Mouse (Mus musculus) liver, embryonic 16.5 days (tissue): ENCODE results near the gene Evc. TPM values are rescaled to one million over a fixed set of nuclear protein-coding genes. Genes with fewer than 3 reads are reported as not detected.

Source experiments
- ATAC-seq: fragments of 200-750 bp; cut with Nextera tagmentation; 2 replicates; pipeline ENCODE4 v1.8.0; 2017; ENCODE audit warnings: low read depth, mild to moderate bottlenecking, moderate number of reproducible peaks, moderate library complexity
- H3K27ac ChIP-seq: fragments of 300-500 bp; sonication (generic); 2 replicates; pipeline ENCODE4 v1.5.1; 2014; ENCODE audit warnings: mild to moderate bottlenecking, low read length
- H3K27me3 ChIP-seq: fragments of 300-500 bp; sonication (generic); 2 replicates; pipeline ENCODE4 v1.6.1; 2014; ENCODE audit warnings: low read depth, low read length, mixed read lengths; ENCODE audit not compliant: control insufficient read depth, insufficient read depth
- H3K36me3 ChIP-seq: fragments of 300-500 bp; sonication (generic); 2 replicates; pipeline ENCODE4 v1.6.1; 2014; ENCODE audit warnings: mild to moderate bottlenecking; ENCODE audit not compliant: control insufficient read depth, insufficient read depth
- H3K4me1 ChIP-seq: fragments of 300-500 bp; sonication (generic); 2 replicates; pipeline ENCODE4 v1.6.1; 2014; ENCODE audit warnings: low read depth, low read length, mixed read lengths; ENCODE audit not compliant: control insufficient read depth
- H3K4me2 ChIP-seq: fragments of 300-500 bp; sonication (generic); 2 replicates; pipeline ENCODE4 v1.6.1; 2014; ENCODE audit warnings: low read depth, low read length, mixed read lengths
- H3K4me3 ChIP-seq: fragments of 300-500 bp; sonication (generic); 2 replicates; pipeline ENCODE4 v1.5.1; 2014; ENCODE audit warnings: low read depth, mild to moderate bottlenecking, low read length
- H3K9ac ChIP-seq: fragments of 300-500 bp; sonication (generic); 2 replicates; pipeline ENCODE4 v1.6.1; 2014; ENCODE audit warnings: low read depth, low read length
- H3K9me3 ChIP-seq: fragments of 300-500 bp; sonication (generic); replicated peaks from 2 replicates; pipeline ENCODE4 v1.6.1; 2016; ENCODE audit warnings: low read length; ENCODE audit not compliant: control insufficient read depth
- WGBS: fragments of 180-500 bp; shearing (Covaris S2); extraction: QIAGEN DNeasy Blood & Tissue Kit; methylation state at CpG from one replicate; pipeline ENCODE4 v1.1.7; 2014; ENCODE audit not compliant: insufficient replicate concordance; 5-methylcytosine and 5-hydroxymethylcytosine counted together
- polyA plus RNA-seq: library from polyadenylated mRNA; unstranded; fragments of >200 nt; fragmentation: Nextera tagmentation; extraction: Ambion mirVana; gene quantifications from 2 replicates; pipeline ENCODE4 v1.2.1, GENCODE M21; 2015

Evc gene
- polyA plus RNA-seq, 1 experiment from 2014 or later = 1.4 TPM

GRCm38 (mm10) chr5:37326675-37327074 is 10.0 kb downstream of the Evc start:
- Histone ChIP-seq H3K4me1 (no peaks in the 10 kb centered on the region), H3K27me3 (no peaks in the 10 kb centered on the region), H3K9me3 (no peaks in the 10 kb centered on the region), H3K9ac (no peak overlapping the region), H3K36me3 (no peaks in the 10 kb centered on the region), H3K27ac (no peak overlapping the region), H3K4me2 (no peak overlapping the region), H3K4me3 (no peak overlapping the region)
- no peak for ATAC-seq
- 53% methylated on average over 6 of the region's 6 CpGs for WGBS

- no peak overlapping the region for H3K4me2 ChIP-seq
- ATAC-seq = no peak
- no peaks in the 10 kb centered on the region for H3K9me3 ChIP-seq
- H3K9ac ChIP-seq = no peak overlapping the region
- no peaks in the 10 kb centered on the region for H3K36me3 ChIP-seq
- no peak overlapping the region for H3K27ac ChIP-seq
- no peaks in the 10 kb centered on the region for H3K4me1 ChIP-seq
- 63% methylated on average over 4 of the region's 4 CpGs for WGBS
- no peaks in the 10 kb centered on the region for H3K27me3 ChIP-seq
- no peak overlapping the region for H3K4me3 ChIP-seq
Measured at GRCm38 (mm10) chr5:37320761-37321160, 15.9 kb downstream of the Evc start.

GRCm38 (mm10) chr5:37320174-37320573 is 16.5 kb downstream of the Evc start:
- no peaks in the 10 kb centered on the region for H3K4me1 ChIP-seq
- 45% methylated on average over 3 of the region's 3 CpGs for WGBS
- no peak overlapping the region for H3K9ac ChIP-seq
- H3K9me3 ChIP-seq = no peaks in the 10 kb centered on the region
- H3K27ac ChIP-seq = no peak overlapping the region
- ATAC-seq = no peak
- no peaks in the 10 kb centered on the region for H3K27me3 ChIP-seq
- no peaks in the 10 kb centered on the region for H3K36me3 ChIP-seq
- no peak overlapping the region for H3K4me3 ChIP-seq
- H3K4me2 ChIP-seq = no peak overlapping the region

GRCm38 (mm10) chr5:37318715-37319114 is 18.0 kb downstream of the Evc start:
- WGBS = 64% methylated on average over 6 of the region's 6 CpGs
- no peaks in the 10 kb centered on the region for H3K27me3 ChIP-seq

GRCm38 (mm10) chr5:37312980-37313722 is 23.5 kb downstream of the Evc start:
- H3K4me1 ChIP-seq = no peaks in the 10 kb centered on the region
- no peak for ATAC-seq
- WGBS = 69% methylated on average over 12 of the region's 12 CpGs

More at GRCm38 (mm10) chr5:37318715-37319114, 18.0 kb downstream of the Evc start:
- no peak overlapping the region for H3K9ac ChIP-seq
- no peaks in the 10 kb centered on the region for H3K36me3 ChIP-seq
- H3K27ac ChIP-seq = no peak overlapping the region
- no peak overlapping the region for H3K4me2 ChIP-seq
- H3K4me1 ChIP-seq = no peaks in the 10 kb centered on the region
- H3K9me3 ChIP-seq = no peaks in the 10 kb centered on the region
- no peak for ATAC-seq
- H3K4me3 ChIP-seq = no peak overlapping the region

GRCm38 (mm10) chr5:37310026-37310425 is 26.7 kb downstream of the Evc start:
- Histone ChIP-seq H3K36me3 (no peaks in the 10 kb centered on the region), H3K4me1 (no peaks in the 10 kb centered on the region), H3K9me3 (no peaks in the 10 kb centered on the region), H3K9ac (no peak overlapping the region), H3K4me2 (no peak overlapping the region), H3K27me3 (no peaks in the 10 kb centered on the region), H3K27ac (no peak overlapping the region), H3K4me3 (no peak overlapping the region)
- 64% methylated on average over 9 of the region's 9 CpGs for WGBS
- ATAC-seq = no peak

More at GRCm38 (mm10) chr5:37312980-37313722, 23.5 kb downstream of the Evc start:
- Histone ChIP-seq H3K9ac (no peak overlapping the region), H3K27ac (no peak overlapping the region), H3K36me3 (no peaks in the 10 kb centered on the region), H3K4me3 (no peak overlapping the region), H3K27me3 (no peaks in the 10 kb centered on the region), H3K9me3 (no peaks in the 10 kb centered on the region), H3K4me2 (no peak overlapping the region)

GRCm38 (mm10) chr5:37298370-37298769 is 38.3 kb downstream of the Evc start:
- Histone ChIP-seq H3K27ac (no peak overlapping the region), H3K4me3 (no peak overlapping the region), H3K4me1 (no peaks in the 10 kb centered on the region), H3K27me3 (no peaks in the 10 kb centered on the region), H3K4me2 (no peak overlapping the region), H3K9ac (no peak overlapping the region), H3K36me3 (no peaks in the 10 kb centered on the region), H3K9me3 (no peaks in the 10 kb centered on the region)
- 16% methylated on average over 7 of the region's 7 CpGs for WGBS
- ATAC-seq = no peak

- Histone ChIP-seq H3K36me3 (no peaks in the 10 kb centered on the region), H3K4me3 (no peak overlapping the region), H3K27ac (no peak overlapping the region), H3K4me1 (no peaks in the 10 kb centered on the region), H3K4me2 (no peak overlapping the region), H3K9me3 (no peaks in the 10 kb centered on the region), H3K9ac (no peak overlapping the region), H3K27me3 (no peaks in the 10 kb centered on the region)
- ATAC-seq = no peak
- 61% methylated on average over 10 of the region's 10 CpGs for WGBS
Measured at GRCm38 (mm10) chr5:37296717-37297116, 40.0 kb downstream of the Evc start.

- ATAC-seq = no peak
- Histone ChIP-seq H3K4me3 (no peak overlapping the region), H3K27me3 (no peaks in the 10 kb centered on the region)
Measured at GRCm38 (mm10) chr5:37290983-37291382, 45.7 kb downstream of the Evc start.

More at GRCm38 (mm10) chr5:37290983-37291382, 45.7 kb downstream of the Evc start:
- Histone ChIP-seq H3K4me1 (no peaks in the 10 kb centered on the region), H3K36me3 (no peaks in the 10 kb centered on the region), H3K9ac (no peak overlapping the region), H3K9me3 (no peaks in the 10 kb centered on the region), H3K4me2 (no peak overlapping the region), H3K27ac (no peak overlapping the region)
- 49% methylated on average over 9 of the region's 9 CpGs for WGBS
